Mouse (Mus musculus) spleen, adult 2 months (tissue): Measurements from ENCODE around the gene Glrx5.

Experiments used
- CTCF ChIP-seq: fragments of 200-500 bp; IDR thresholded peaks from 2 replicates; pipeline ENCODE4 v1.5.1; 2011; ENCODE audit warnings: mild to moderate bottlenecking, inconsistent platforms; ENCODE audit not compliant: insufficient read depth, insufficient read length, insufficient replicate concordance; ENCODE audit errors: extremely low read depth
- POLR2A ChIP-seq: fragments of 200-500 bp; IDR thresholded peaks from 2 replicates; pipeline ENCODE4 v1.6.1; 2011; ENCODE audit warnings: low read depth, low read length, inconsistent platforms

- TF ChIP-seq CTCF, result no peak
- TF ChIP-seq POLR2A, result no peak
Observed at GRCm38 (mm10) chr12:105044775-105045174, 12.3 kb downstream of the Glrx5 start.
